Mouse (Mus musculus) cortical plate, adult 2 months (tissue): ENCODE data around the gene Smim22. TPM values are rescaled to one million over a fixed set of nuclear protein-coding genes. Genes with fewer than 3 reads are reported as not detected.

Experiments
- H3K27ac ChIP-seq: fragments of 200-500 bp; 2 replicates; pipeline ENCODE4 v1.5.1; 2012; ENCODE audit warnings: low read length, control low read depth, inconsistent platforms; ENCODE audit not compliant: insufficient read depth
- H3K4me1 ChIP-seq: fragments of 200-500 bp; 2 replicates; pipeline ENCODE4 v1.6.1; 2011; ENCODE audit warnings: low read length; ENCODE audit not compliant: control insufficient read depth, insufficient read depth
- H3K4me3 ChIP-seq: fragments of 200-500 bp; 2 replicates; pipeline ENCODE4 v1.5.1; 2011; ENCODE audit warnings: mild to moderate bottlenecking, low read length, control low read depth; ENCODE audit not compliant: insufficient read depth
- CTCF ChIP-seq: fragments of 200-500 bp; IDR thresholded peaks from 2 replicates; pipeline ENCODE4 v1.5.1; 2011; ENCODE audit warnings: mild to moderate bottlenecking, control low read depth, low read length; ENCODE audit not compliant: insufficient read depth; ENCODE audit errors: extremely low read depth
- POLR2A ChIP-seq: fragments of 200-500 bp; IDR thresholded peaks from 2 replicates; pipeline ENCODE4 v1.6.1; 2011; ENCODE audit warnings: mild to moderate bottlenecking, low read length, control low read depth; ENCODE audit not compliant: insufficient read depth; ENCODE audit errors: extremely low read depth
- polyA plus RNA-seq: library from polyadenylated mRNA; depleted of rRNA; stranded (reverse); fragments of >200 nt; gene quantifications from 2 replicates; pipeline ENCODE4 v1.2.3, GENCODE M21; 2012

Smim22 gene
- polyA plus RNA-seq, 1 experiment = 3.1 TPM

- Histone ChIP-seq H3K4me1 (0 out of 2 replicates have a peak, but pooled peaks cover 2% of the 10 kb centered on the region), H3K4me3 (no peak overlapping the region), H3K27ac (no peak overlapping the region)
- TF ChIP-seq CTCF (no peak), POLR2A (no peak)
These were observed 35.5 kb upstream of the Smim22 start for GRCm38 (mm10) chr16:4971626-4972025.

GRCm38 (mm10) chr16:4974521-4974920 is 32.6 kb upstream of the Smim22 start:
- Histone ChIP-seq H3K4me3 (no peak overlapping the region), H3K4me1 (peaks cover 14% of the 10 kb centered on the region), H3K27ac (no peak overlapping the region)
- TF ChIP-seq CTCF = no peak
- TF ChIP-seq POLR2A = no peak

GRCm38 (mm10) chr16:4976180-4976579 is 30.9 kb upstream of the Smim22 start:
- H3K4me3 ChIP-seq = no peak overlapping the region
- no peak overlapping the region for H3K27ac ChIP-seq
- H3K4me1 ChIP-seq = peaks cover 14% of the 10 kb centered on the region
- no peak for TF ChIP-seq CTCF
- TF ChIP-seq POLR2A = no peak

- Histone ChIP-seq H3K27ac (peak overlapping the region; percentile 82), H3K4me3 (no peak overlapping the region), H3K4me1 (peaks cover 14% of the 10 kb centered on the region)
- TF ChIP-seq POLR2A (no peak), CTCF (no peak)
These were observed 28.6 kb upstream of the Smim22 start for GRCm38 (mm10) chr16:4978275-4979051.

- Histone ChIP-seq H3K27ac (no peak overlapping the region), H3K4me3 (no peak overlapping the region), H3K4me1 (peaks cover 14% of the 10 kb centered on the region)
- TF ChIP-seq CTCF (peak; percentile 46), POLR2A (no peak)
These were observed 27.2 kb upstream of the Smim22 start for GRCm38 (mm10) chr16:4979755-4980380.

- TF ChIP-seq POLR2A (no peak), CTCF (no peak)
- H3K27ac ChIP-seq = no peak overlapping the region
- no peak overlapping the region for H3K4me3 ChIP-seq
- H3K4me1 ChIP-seq = no peaks in the 10 kb centered on the region
These were observed 22.4 kb upstream of the Smim22 start for GRCm38 (mm10) chr16:4984717-4985116.

- no peak for TF ChIP-seq CTCF
- no peak for TF ChIP-seq POLR2A
- Histone ChIP-seq H3K4me3 (no peak overlapping the region), H3K4me1 (no peaks in the 10 kb centered on the region), H3K27ac (no peak overlapping the region)
These were observed 13.8 kb upstream of the Smim22 start for GRCm38 (mm10) chr16:4993276-4993675.

GRCm38 (mm10) chr16:4997553-4997952 is 9.5 kb upstream of the Smim22 start, which contains the start of gene Sept12:
Gene Sept12, minus strand, starts transcription at chr16:4997852.
- H3K4me3 ChIP-seq = no peak within 1 kb of the TSS
- no peaks in the 10 kb centered on the region for H3K4me1 ChIP-seq
- H3K27ac ChIP-seq = no peak within 1 kb of the TSS
- TF ChIP-seq POLR2A (no peak), CTCF (no peak)

- H3K4me3 ChIP-seq = no peak overlapping the region
- no peaks in the 10 kb centered on the region for H3K4me1 ChIP-seq
- no peak overlapping the region for H3K27ac ChIP-seq
- TF ChIP-seq CTCF (no peak), POLR2A (no peak)
These were observed 8.1 kb upstream of the Smim22 start for GRCm38 (mm10) chr16:4998984-4999383.

- TF ChIP-seq CTCF (no peak), POLR2A (no peak)
These were observed 6.5 kb upstream of the Smim22 start for GRCm38 (mm10) chr16:5000611-5001010.

More at GRCm38 (mm10) chr16:5000611-5001010, 6.5 kb upstream of the Smim22 start:
- H3K4me1 ChIP-seq = no peaks in the 10 kb centered on the region
- no peak overlapping the region for H3K27ac ChIP-seq
- no peak overlapping the region for H3K4me3 ChIP-seq
